Mouse (Mus musculus) bone marrow, adult 2 months (tissue): ENCODE measurements around the gene A330070K13Rik. TPM values are rescaled to one million over a fixed set of nuclear protein-coding genes. Genes with fewer than 3 reads are reported as not detected.

Source experiments
- H3K27ac ChIP-seq: fragments of 200-500 bp; 2 replicates; pipeline ENCODE4 v1.5.1; 2012; ENCODE audit warnings: low read depth, mild to moderate bottlenecking, control low read depth, inconsistent platforms, low read length; ENCODE audit not compliant: control insufficient read depth, poor library complexity, insufficient read depth
- H3K4me1 ChIP-seq: fragments of 200-500 bp; 2 replicates; pipeline ENCODE4 v1.6.1; 2011; ENCODE audit warnings: low read length; ENCODE audit not compliant: control insufficient read depth, insufficient read depth
- H3K4me3 ChIP-seq: fragments of 200-500 bp; replicated peaks from 2 replicates; pipeline ENCODE3; 2011; ENCODE audit warnings: mild to moderate bottlenecking, low read depth, low read length, control low read depth; ENCODE audit not compliant: control insufficient read depth
- CTCF ChIP-seq: fragments of 200-500 bp; IDR thresholded peaks from 2 replicates; pipeline ENCODE4 v1.5.1; 2011; ENCODE audit warnings: low read length, control low read depth; ENCODE audit not compliant: control insufficient read depth, insufficient read depth
- POLR2A ChIP-seq: fragments of 200-500 bp; IDR thresholded peaks from 2 replicates; pipeline ENCODE4 v1.6.1; 2011; ENCODE audit warnings: low read depth, mild to moderate bottlenecking, control low read depth, low read length, borderline replicate concordance; ENCODE audit not compliant: control insufficient read depth
- WGBS: fragments of 180-500 bp; shearing (Covaris S2); methylation state at CpG from one replicate; pipeline ENCODE4 v1.1.7; 2018; 5-methylcytosine and 5-hydroxymethylcytosine counted together
- polyA plus RNA-seq: library from polyadenylated mRNA; stranded (reverse); fragments of >200 nt; gene quantifications from 2 replicates; pipeline ENCODE4 v1.2.4, GENCODE M21; 2011; ENCODE audit warnings: low replicate concordance; ENCODE audit not compliant: missing spikeins, insufficient read depth, insufficient read length

The A330070K13Rik gene
- polyA plus RNA-seq, 1 experiment: not detected

DNA sequence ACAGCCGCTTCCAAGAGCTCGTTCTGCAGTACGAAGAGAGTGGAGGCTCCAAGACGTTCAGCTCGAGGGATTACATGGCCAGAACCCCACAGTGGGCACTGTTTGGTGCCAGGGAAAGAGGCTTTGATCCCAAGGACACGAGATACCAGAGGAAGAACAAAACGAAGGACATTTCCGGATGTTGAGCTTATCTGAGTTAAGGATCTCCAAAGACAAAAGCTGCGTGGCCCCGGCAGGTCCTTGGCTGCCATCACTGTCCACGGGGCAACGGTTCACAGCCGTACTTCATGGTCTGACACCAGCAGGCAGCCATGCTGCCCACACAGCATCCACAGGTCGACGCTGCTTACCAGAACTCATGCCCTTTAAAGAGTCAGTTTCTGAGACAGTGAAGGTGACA lies 43.8 kb downstream of the A330070K13Rik start:
- Histone ChIP-seq H3K27ac (no peak overlapping the region), H3K4me3 (no peak overlapping the region), H3K4me1 (no peaks in the 10 kb centered on the region)
- 91% methylated on average over 15 of the region's 15 CpGs for WGBS
- TF ChIP-seq POLR2A (no peak), CTCF (no peak)

- no peaks in the 10 kb centered on the region for H3K4me1 ChIP-seq
- H3K4me3 ChIP-seq: no peak overlapping the region
- WGBS: 91% methylated on average over 4 of the region's 4 CpGs
- TF ChIP-seq POLR2A: no peak
- no peak for TF ChIP-seq CTCF
- H3K27ac ChIP-seq: no peak overlapping the region
Observed at GRCm38 (mm10) chr5:130335462-130335861, 49.0 kb downstream of the A330070K13Rik start.

DNA sequence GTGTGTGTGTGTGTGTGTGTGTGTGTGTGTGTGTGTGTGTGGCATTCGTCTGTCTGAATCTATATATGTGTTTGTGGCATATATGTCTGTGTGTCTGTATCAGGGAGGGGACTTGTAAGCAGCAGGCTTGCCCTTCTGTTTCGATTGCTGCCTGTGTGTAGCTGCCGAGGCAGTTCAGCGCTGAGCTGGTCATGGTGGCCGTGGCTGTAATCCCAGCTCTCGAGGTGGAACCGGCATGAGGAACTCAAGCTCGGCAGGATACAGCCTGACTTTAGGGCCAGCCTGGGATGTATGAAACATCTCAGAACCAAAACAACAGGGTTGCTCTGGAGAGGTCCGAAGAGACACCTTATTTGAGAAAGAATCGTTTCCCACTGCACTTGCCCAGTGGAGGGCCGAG lies 50.5 kb downstream of the A330070K13Rik start:
- H3K27ac ChIP-seq: no peak overlapping the region
- no peak overlapping the region for H3K4me3 ChIP-seq
- H3K4me1 ChIP-seq: no peaks in the 10 kb centered on the region
- TF ChIP-seq POLR2A (no peak), CTCF (no peak)
- WGBS: 88% methylated on average over 11 of the region's 11 CpGs

GRCm38 (mm10) chr5:130333566-130333965 lies 50.9 kb downstream of the A330070K13Rik start:
- TF ChIP-seq CTCF: no peak
- no peak for TF ChIP-seq POLR2A
- Histone ChIP-seq H3K27ac (no peak overlapping the region), H3K4me3 (no peak overlapping the region), H3K4me1 (no peaks in the 10 kb centered on the region)
- 83% methylated on average over 7 of the region's 7 CpGs for WGBS

GRCm38 (mm10) chr5:130331206-130331605 lies 53.2 kb downstream of the A330070K13Rik start:
- Histone ChIP-seq H3K27ac (no peak overlapping the region), H3K4me3 (no peak overlapping the region), H3K4me1 (no peaks in the 10 kb centered on the region)
- TF ChIP-seq CTCF: no peak
- no peak for TF ChIP-seq POLR2A
- 83% methylated on average over 4 of the region's 4 CpGs for WGBS

- Histone ChIP-seq H3K4me1 (no peaks in the 10 kb centered on the region), H3K27ac (no peak overlapping the region), H3K4me3 (no peak overlapping the region)
- 87% methylated on average over 4 of the region's 4 CpGs for WGBS
- TF ChIP-seq POLR2A (no peak), CTCF (no peak)
Observed at GRCm38 (mm10) chr5:130330801-130331200, 53.6 kb downstream of the A330070K13Rik start.

- Histone ChIP-seq H3K27ac (no peak overlapping the region), H3K4me1 (no peaks in the 10 kb centered on the region), H3K4me3 (no peak overlapping the region)
- WGBS: 52% methylated on average over 2 of the region's 2 CpGs
- TF ChIP-seq POLR2A (no peak), CTCF (no peak)
Observed at GRCm38 (mm10) chr5:130329889-130330288, 54.5 kb downstream of the A330070K13Rik start.

Other genes starting within 250 kb of the A330070K13Rik start
- gene Kctd7, start 239.8 kb downstream of the A330070K13Rik start, polyA plus RNA-seq: 6.1 and 6.6 TPM in 2 replicates
- 16.9 and 36.5 TPM in 2 replicates for gene Rabgef1, start 212.8 kb downstream of the A330070K13Rik start, polyA plus RNA-seq
- gene Tmem248, start 167.6 kb downstream of the A330070K13Rik start, polyA plus RNA-seq: 15.0 and 25.2 TPM in 2 replicates
- gene Sbds, start 129.1 kb downstream of the A330070K13Rik start, polyA plus RNA-seq: 42.3 and 56.9 TPM in 2 replicates
- gene Tyw1, start 129.0 kb downstream of the A330070K13Rik start, polyA plus RNA-seq: 7.0 and 11.7 TPM in 2 replicates
- 1.3 and 1.7 TPM in 2 replicates for gene Caln1, start 15.2 kb downstream of the A330070K13Rik start, polyA plus RNA-seq